Mouse (Mus musculus) cerebellum, adult 11-12 months (tissue): ENCODE measurements around the gene Vmn1r132.
"Not testable (repeated sequence)": the region's sequence is repeated elsewhere in the genome, so short reads cannot be mapped to it uniquely, and the experiment has no call there.

Experiments
- DNase-seq: peaks from one replicate; pipeline ENCODE4 v3.0.0; 2022

Gene Vmn1r132

DNA sequence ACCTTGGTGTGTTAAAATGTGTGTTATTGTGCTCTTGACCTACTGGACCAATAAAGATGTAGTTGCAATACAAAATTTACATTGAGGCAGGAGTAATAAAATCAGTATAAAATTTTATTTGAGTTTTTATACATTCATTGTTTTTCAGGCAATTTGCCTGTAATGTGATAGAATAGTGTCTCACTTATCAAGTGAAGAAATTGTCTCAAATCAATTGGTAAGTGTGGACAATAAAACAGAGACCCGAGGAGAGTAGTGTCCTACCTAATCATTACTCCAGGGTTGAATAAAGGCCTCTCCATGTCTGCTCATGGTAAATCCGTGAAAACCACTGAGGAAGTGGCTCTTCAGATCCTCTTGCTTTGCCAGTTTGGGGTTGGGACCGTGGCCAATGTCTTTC is at the start of gene Vmn1r132:
Gene Vmn1r132, plus strand, starts transcription at position 301 of the 400 bp plus-strand sequence.
- DNase-seq = not testable (repeated sequence)
